Mouse (Mus musculus): Measurements from ENCODE around the gene Tra2a. TPM values are rescaled to one million over a fixed set of nuclear protein-coding genes. Genes with fewer than 3 reads are reported as not detected.

Tra2a gene
- polyA plus RNA-seq, 1 experiment = 26.5 TPM

- no peaks in the 10 kb centered on the region for H3K79me2 ChIP-seq (ENCODE audit: control insufficient read depth, insufficient read depth)
- no peaks in the 10 kb centered on the region for H3K36me3 ChIP-seq (ENCODE audit: control insufficient read depth, insufficient read depth)
- no peak within 1 kb of the TSS for H3ac ChIP-seq (ENCODE audit: control insufficient read depth, insufficient read length)
- H3K4me3 ChIP-seq = no peak within 1 kb of the TSS
- H3K4me2 ChIP-seq (ENCODE audit: low read depth) = peak within 1 kb of the TSS; percentile 30
- peaks cover 55% of the 10 kb centered on the region for H3K27me3 ChIP-seq (ENCODE audit: control insufficient read depth, insufficient read depth, insufficient read length)
- no peak for TF ChIP-seq E2F4 (IDR thresholded peaks at IDR 0.05; ENCODE audit: insufficient read depth)
Measured at GRCm38 (mm10) chr6:49214928-49215747, 48.7 kb downstream of the Tra2a start, which contains the start of gene Igf2bp3. TSS of gene Igf2bp3 (minus strand) at chr6:49214957.

- Histone ChIP-seq H3K4me3 (no peak overlapping the region), H3K36me3 (ENCODE audit: control insufficient read depth, insufficient read depth) (no peaks in the 10 kb centered on the region), H3ac (ENCODE audit: control insufficient read depth, insufficient read length) (no peak overlapping the region), H3K4me2 (ENCODE audit: low read depth) (peak overlapping the region; percentile 2), H3K79me2 (ENCODE audit: control insufficient read depth, insufficient read depth) (no peaks in the 10 kb centered on the region), H3K27me3 (ENCODE audit: control insufficient read depth, insufficient read depth, insufficient read length) (peaks cover 50% of the 10 kb centered on the region)
- TF ChIP-seq REST (IDR thresholded peaks at IDR 0.05; ENCODE audit: insufficient read depth, insufficient read length) (no peak), USF1 (IDR thresholded peaks at IDR 0.05; ENCODE audit: low read depth) (no peak), MYOD1 (IDR thresholded peaks at IDR 0.05; ENCODE audit: control insufficient read depth in 1 of 3, insufficient read length in 2 of 3, low read depth in 2 of 3) (no peak), TCF3 (IDR thresholded peaks at IDR 0.05; ENCODE audit: insufficient read length, low read depth) (no peak)
Measured at GRCm38 (mm10) chr6:49214086-49214927, 49.5 kb downstream of the Tra2a start.

GRCm38 (mm10) chr6:49213581-49214085, 50.2 kb downstream of the Tra2a start:
- no peak overlapping the region for H3ac ChIP-seq (ENCODE audit: control insufficient read depth, insufficient read length)
- H3K4me3 ChIP-seq = no peak overlapping the region
- TF ChIP-seq MYOG (IDR thresholded peaks at IDR 0.05; ENCODE audit: control insufficient read depth in 1 of 3, insufficient read depth in 1 of 3, insufficient read length in 2 of 3, low read depth in 2 of 3) (peak in 1 of 3 experiments; percentile 42), TCF3 (IDR thresholded peaks at IDR 0.05; ENCODE audit: insufficient read length, low read depth) (no peak), MYOD1 (IDR thresholded peaks at IDR 0.05; ENCODE audit: control insufficient read depth in 1 of 3, insufficient read length in 2 of 3, low read depth in 2 of 3) (peak in 1 of 3 experiments; percentile 37)
- H3K27me3 ChIP-seq (ENCODE audit: control insufficient read depth, insufficient read depth, insufficient read length) = peaks cover 52% of the 10 kb centered on the region
- no peaks in the 10 kb centered on the region for H3K36me3 ChIP-seq (ENCODE audit: control insufficient read depth, insufficient read depth)
- H3K4me2 ChIP-seq (ENCODE audit: low read depth) = no peak overlapping the region
- no peaks in the 10 kb centered on the region for H3K79me2 ChIP-seq (ENCODE audit: control insufficient read depth, insufficient read depth)

DNA sequence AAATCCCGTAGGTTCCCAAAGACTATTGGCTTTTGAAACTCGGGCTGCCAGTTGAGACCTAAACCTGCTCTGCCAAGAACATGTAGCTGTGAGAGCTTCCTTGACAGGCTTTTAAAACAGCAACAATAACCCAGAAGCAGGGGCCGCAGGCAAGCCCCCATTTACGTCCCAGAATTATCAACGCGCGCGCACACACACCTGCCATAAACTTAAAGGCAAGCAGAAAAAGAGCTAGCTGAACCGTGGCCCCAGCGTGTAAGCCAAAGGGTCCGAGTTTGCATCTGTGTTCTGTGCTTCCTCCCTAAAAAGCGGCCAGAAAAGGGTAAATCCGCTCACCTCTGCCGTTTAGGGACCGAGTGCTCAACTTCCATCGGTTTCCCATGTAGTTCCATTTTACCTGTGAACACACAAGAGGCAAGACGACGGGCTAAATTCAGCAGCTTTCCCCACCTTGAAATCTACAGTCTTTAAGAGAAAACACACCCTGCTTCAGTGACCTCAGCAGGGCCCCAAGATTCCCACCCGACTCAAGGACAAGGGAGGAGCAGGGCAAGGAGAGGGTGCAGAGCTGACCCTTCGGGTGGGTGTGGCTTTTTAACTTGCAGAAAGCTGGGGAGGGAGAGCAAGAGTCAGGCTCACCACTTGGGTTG, 50.8 kb downstream of the Tra2a start:
- H3K36me3 ChIP-seq (ENCODE audit: control insufficient read depth, insufficient read depth) = no peaks in the 10 kb centered on the region
- no peak overlapping the region for H3K4me3 ChIP-seq
- no peak overlapping the region for H3K4me2 ChIP-seq (ENCODE audit: low read depth)
- no peak for TF ChIP-seq TCF12 (IDR thresholded peaks at IDR 0.05; ENCODE audit: insufficient read depth, poor library complexity, severe bottlenecking)
- TF ChIP-seq REST (IDR thresholded peaks at IDR 0.05; ENCODE audit: insufficient read depth, insufficient read length) = no peak
- TF ChIP-seq TCF3 (IDR thresholded peaks at IDR 0.05; ENCODE audit: insufficient read length, low read depth) = no peak
- TF ChIP-seq MYOD1 (IDR thresholded peaks at IDR 0.05; ENCODE audit: control insufficient read depth in 1 of 3, insufficient read length in 2 of 3, low read depth in 2 of 3) = no peak
- TF ChIP-seq POLR2A (IDR thresholded peaks at IDR 0.05; ENCODE audit: insufficient read length, low read depth) = no peak
- no peak for TF ChIP-seq MAX (IDR thresholded peaks at IDR 0.05; ENCODE audit: low read depth)
- TF ChIP-seq CEBPB (IDR thresholded peaks at IDR 0.05; ENCODE audit: insufficient read depth, poor library complexity, severe bottlenecking) = no peak
- H3K79me2 ChIP-seq (ENCODE audit: control insufficient read depth, insufficient read depth) = no peaks in the 10 kb centered on the region
- H3ac ChIP-seq (ENCODE audit: control insufficient read depth, insufficient read length) = no peak overlapping the region
- peaks cover 54% of the 10 kb centered on the region for H3K27me3 ChIP-seq (ENCODE audit: control insufficient read depth, insufficient read depth, insufficient read length)

GRCm38 (mm10) chr6:49212141-49212540, 51.7 kb downstream of the Tra2a start:
- peaks cover 45% of the 10 kb centered on the region for H3K27me3 ChIP-seq (ENCODE audit: control insufficient read depth, insufficient read depth, insufficient read length)
- no peaks in the 10 kb centered on the region for H3K36me3 ChIP-seq (ENCODE audit: control insufficient read depth, insufficient read depth)
- H3ac ChIP-seq (ENCODE audit: control insufficient read depth, insufficient read length) = no peak overlapping the region
- no peaks in the 10 kb centered on the region for H3K79me2 ChIP-seq (ENCODE audit: control insufficient read depth, insufficient read depth)
- no peak overlapping the region for H3K4me2 ChIP-seq (ENCODE audit: low read depth)
- no peak overlapping the region for H3K4me3 ChIP-seq
- TF ChIP-seq MYOD1 (IDR thresholded peaks at IDR 0.05; ENCODE audit: control insufficient read depth in 1 of 3, insufficient read length in 2 of 3, low read depth in 2 of 3) (no peak), MYOG (IDR thresholded peaks at IDR 0.05; ENCODE audit: control insufficient read depth in 1 of 3, insufficient read depth in 1 of 3, insufficient read length in 2 of 3, low read depth in 2 of 3) (no peak), E2F4 (IDR thresholded peaks at IDR 0.05; ENCODE audit: insufficient read depth) (no peak), CEBPB (IDR thresholded peaks at IDR 0.05; ENCODE audit: insufficient read depth, poor library complexity, severe bottlenecking) (no peak), POLR2AphosphoS2 (IDR thresholded peaks at IDR 0.05; ENCODE audit: insufficient read length, low read depth) (no peak), REST (IDR thresholded peaks at IDR 0.05; ENCODE audit: insufficient read depth, insufficient read length) (no peak), MAX (IDR thresholded peaks at IDR 0.05; ENCODE audit: low read depth) (no peak), SRF (IDR thresholded peaks at IDR 0.05; ENCODE audit: control insufficient read depth, insufficient read length, low read depth) (no peak), POLR2A (IDR thresholded peaks at IDR 0.05; ENCODE audit: insufficient read length, low read depth) (no peak), TCF12 (IDR thresholded peaks at IDR 0.05; ENCODE audit: insufficient read depth, poor library complexity, severe bottlenecking) (no peak), USF1 (IDR thresholded peaks at IDR 0.05; ENCODE audit: low read depth) (no peak), TCF3 (IDR thresholded peaks at IDR 0.05; ENCODE audit: insufficient read length, low read depth) (no peak)
